Mouse (Mus musculus) fibroblast of lung, adult 2 months (primary cell): ENCODE measurements around the gene Cul7.

Source experiments
- DNase-seq: peaks from one replicate; pipeline ENCODE4 v3.0.0-alpha.2; 2011; ENCODE audit warnings: low read depth

Gene Cul7

DNA sequence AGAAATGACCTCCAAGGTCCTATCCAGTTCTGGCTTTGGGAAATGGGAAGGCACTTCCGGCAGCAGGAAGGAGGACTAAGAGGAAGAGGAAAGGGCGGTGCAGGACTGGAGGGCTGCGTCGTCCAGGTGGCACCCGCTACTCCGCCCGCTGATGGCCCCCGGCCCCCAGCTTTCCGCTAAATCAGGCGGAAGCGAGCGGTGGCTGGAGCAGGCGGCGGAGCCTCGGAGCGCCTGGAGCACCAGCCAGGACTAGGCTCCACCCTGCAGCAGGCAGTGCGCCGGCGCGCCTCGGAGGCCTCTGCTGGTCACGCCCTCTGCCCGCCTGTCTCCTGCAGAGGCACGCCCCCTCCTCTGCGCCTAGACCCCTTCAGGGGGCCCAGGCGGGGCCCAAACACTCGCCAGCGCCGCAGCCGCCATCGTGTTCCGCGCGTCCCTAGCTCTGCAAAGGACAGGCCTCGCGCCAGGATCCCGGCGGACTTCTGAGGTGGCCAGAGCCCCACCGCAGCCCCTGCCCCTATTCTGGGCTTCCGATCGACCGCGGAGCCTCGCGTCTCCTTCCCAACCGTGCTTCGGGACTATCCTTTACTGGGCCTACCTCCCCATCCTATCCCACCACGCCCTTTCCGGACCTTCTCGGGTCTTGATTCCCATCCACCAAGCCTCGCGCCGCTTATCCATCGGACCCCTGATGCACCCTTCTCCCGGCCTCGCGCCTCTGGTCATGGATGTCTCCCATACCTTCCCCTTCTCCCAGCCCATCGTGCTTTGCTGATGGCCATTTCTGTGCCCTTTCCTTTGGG, at the start of gene Cul7:
Gene Cul7, plus strand, starts transcription at position 106 of the 800 bp plus-strand sequence.
- DNase-seq: no peak

DNA sequence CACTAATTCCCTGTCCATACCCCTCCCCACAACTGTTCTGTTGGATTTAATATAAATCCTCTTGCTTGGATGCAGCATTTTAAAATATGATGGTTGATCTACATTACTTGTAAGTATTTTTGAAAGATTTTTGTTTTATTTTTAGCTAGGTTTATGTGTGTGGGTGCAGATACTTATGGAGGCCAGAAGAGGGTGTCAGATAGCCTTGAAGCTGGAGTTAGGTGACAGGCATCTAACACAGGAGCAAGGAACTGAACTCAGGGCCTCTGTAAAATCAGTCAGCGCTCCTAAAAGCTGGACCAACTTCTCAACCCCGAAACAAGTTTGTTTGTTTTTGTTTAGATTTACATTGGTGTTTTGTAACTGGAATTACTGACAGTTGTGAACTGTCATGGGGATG, 49.6 kb upstream of the Cul7 start:
- no peak for DNase-seq

DNA sequence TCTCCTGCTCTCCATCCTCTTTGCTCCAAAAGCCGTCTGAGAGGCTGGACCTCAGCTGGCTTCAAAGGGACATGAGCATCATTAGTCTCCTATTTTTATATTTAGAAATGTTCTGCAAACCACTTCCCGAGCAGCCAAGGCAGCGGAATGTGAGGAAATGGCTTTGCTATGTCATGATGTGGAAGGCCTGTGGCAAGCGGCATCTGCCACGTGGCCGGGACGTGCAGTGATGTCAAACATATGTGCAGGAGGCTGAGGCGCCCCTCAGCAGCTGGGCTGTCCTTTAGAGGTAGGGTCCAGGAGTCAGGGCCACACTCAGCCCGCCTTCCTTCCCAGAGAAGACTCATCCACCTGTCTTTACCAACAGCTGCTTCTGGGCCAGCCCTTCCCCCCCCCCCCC, 47.9 kb upstream of the Cul7 start:
- DNase-seq: no peak

DNA sequence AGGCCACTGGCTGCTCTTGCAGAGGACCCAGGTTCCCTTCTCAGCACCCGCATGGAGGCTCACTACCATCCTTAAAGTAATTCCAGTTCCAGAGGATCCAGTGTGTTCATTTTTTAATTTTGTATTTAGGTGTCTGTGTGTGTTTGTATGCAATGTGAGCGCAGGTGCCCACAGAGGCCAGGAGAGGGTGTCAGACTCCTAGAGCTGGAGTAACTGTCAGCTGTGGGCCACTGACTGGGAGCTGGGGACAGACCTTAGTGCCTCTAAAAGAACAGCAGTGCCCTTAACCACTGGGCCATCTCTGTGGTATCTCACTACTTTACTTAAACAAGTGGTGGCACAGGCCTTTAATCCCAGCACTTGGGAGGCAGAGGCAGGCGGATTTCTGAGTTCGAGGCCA, 46.9 kb upstream of the Cul7 start:
- no peak for DNase-seq

GRCm38 (mm10) chr17:46605126-46605525, 45.0 kb upstream of the Cul7 start:
- DNase-seq: no peak

DNA sequence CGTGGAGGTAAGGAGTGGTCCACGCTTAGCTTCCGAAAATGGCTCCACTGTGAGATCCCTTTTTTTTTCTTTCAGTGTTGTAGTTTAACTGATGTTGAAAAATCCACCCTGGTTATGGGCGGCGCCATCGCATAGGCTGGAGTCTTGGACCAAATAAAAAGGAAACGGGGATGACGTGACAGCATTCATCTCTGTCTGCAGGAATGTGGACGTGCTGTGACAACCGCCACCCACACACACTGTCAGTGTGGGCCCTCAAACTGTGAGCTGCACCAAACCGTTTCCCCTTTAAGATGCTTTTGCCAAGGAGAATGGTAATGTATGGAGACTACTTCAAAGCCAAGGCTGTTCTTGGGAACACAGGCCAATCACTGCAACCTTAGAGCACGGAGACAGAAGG, 44.1 kb upstream of the Cul7 start:
- no peak for DNase-seq

DNA sequence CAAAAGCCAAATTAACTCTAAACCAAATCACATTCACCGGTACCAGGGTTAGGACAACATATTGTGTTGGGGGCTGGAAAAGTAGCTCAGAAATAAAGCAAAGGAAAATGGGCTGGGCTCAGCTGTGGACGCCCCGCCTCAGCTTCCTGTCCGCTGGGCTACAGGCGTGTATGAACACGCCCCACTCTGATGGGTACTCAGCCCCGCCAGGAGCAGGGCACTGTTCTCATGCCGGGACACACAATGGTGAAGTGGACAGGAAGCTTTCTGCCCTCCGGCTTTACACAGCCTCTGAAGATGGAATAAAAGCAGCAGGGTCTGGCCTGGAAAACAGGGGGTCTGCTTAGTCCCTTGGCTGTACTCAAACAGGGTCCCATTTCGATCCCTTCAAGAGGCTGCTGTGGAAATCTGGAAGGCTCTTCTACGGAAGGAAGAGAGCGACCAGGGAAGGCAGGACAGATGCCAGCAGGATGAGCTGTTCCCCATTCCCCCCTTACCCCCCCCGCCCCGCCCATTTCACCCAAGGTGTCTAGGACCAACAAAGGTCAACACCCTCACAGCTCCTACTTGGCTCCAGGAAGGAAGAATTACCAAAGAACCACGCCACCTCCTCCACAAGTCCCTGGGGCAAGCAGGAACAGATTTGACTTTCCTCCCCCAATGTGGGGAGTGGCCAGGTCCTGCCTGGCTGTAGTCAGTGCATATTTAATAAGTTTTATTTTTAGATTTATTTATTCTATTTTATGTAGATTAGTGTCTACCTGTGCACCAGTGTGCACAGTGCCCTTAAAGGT, 40.2 kb upstream of the Cul7 start:
- DNase-seq: no peak

DNA sequence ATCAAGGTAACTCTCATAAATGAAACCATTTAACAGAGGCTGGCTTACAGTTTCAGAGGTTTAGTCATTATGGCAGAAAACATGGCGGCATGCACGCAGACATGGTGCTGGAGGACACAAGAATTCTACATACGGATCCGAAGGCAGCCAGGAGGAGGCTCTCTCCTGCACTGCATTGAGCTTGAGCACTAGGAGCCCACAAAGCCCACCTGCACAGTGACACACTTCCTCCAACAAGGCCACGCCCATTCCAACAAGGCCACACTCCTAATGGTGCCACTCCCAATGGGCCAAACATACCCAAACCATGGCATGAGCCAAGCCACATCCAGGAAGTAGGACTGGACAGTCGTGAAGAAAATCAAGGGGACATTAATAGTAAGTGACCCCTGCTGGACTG, 38.8 kb upstream of the Cul7 start:
- no peak for DNase-seq

- DNase-seq: no peak
Measured at GRCm38 (mm10) chr17:46612189-46612588, 37.9 kb upstream of the Cul7 start.

DNA sequence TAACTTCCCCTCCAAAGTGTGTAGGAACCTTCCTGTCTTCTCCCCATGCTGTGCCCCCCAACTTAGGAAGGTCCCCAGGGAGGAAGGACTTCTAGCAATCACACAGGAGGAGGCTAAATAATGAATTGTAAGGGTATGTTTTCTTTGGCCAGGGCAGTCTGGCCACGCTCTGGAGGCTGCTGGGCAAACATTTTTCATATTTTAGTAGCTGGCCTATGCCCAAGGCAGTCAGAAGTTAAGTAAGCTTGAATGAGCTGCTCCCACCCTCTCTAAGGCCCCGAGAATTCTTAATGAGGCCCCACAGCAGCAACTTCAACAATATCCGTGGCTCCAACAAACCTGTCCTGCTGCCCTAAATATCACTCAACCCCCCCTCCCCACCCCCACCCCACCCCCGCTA, 37.3 kb upstream of the Cul7 start:
- no peak for DNase-seq

- no peak for DNase-seq
Measured at GRCm38 (mm10) chr17:46613229-46613628, 36.9 kb upstream of the Cul7 start.

DNA sequence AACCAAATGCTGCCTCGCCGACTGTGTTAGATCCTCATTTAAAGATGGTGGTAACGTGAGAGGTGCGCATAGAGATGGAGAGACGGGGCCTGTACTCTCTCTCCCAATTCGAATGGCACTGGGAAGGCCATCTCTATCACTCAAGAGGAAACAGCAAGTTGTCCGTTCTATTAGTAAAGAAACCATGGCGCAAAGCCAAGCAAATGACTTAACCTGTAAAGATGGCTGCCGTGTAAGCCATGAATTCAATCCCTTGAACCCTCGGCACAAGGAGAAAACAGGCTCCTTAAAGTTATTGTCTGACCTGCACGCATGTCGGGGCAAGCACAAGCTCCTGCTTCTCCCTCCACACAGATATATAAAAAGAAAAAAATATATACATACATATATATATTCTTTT, 32.3 kb upstream of the Cul7 start:
- DNase-seq: no peak

GRCm38 (mm10) chr17:46618394-46618768, 31.8 kb upstream of the Cul7 start:
- DNase-seq: no peak

DNA sequence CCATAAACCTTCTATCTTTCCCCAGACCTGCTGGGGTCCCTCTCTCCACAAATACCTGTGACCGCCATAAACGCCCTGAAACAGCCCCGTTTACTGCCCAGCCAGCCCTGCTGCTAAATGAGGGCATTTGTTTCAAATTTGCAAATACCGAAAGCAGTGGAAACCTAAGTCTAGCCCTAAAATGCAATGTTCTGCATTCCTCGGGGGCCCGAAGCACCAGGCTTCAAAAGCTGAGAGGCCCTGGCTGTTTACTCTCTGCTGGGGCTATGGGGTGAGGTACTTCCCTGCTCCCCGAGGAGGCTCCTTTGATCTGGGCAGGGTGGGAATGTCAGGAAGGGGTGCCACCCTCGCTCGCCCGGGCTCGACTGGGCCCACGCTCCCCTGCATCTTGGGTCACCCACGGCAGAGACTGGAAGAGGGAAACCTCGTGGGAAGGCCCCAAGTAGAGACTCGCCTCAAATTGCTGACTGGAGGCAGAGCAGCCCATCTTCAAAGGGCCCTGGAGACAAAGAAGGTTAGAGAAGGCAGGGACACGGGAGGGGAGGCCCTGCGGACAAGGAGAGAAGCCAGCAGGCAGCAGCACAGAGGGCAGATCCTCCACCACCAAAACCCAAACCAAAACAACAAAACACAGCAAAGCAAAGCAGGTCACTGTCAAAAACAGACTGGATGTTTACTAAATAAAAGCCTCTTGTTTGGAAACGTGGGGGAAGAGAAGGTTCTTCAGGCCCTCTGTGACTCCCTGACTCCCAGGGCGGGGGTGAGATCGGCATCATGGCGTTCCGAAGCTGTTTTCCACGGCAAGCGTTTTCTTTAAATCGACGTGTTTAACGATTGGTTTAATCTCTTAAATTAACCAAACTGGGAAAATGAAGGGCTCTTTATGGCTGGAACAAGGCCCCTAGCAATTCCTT, 31.1 kb upstream of the Cul7 start:
- no peak for DNase-seq

GRCm38 (mm10) chr17:46619683-46620357, 30.3 kb upstream of the Cul7 start:
- DNase-seq: no peak

- DNase-seq: no peak
Measured at GRCm38 (mm10) chr17:46621324-46621723, 28.8 kb upstream of the Cul7 start.

DNA sequence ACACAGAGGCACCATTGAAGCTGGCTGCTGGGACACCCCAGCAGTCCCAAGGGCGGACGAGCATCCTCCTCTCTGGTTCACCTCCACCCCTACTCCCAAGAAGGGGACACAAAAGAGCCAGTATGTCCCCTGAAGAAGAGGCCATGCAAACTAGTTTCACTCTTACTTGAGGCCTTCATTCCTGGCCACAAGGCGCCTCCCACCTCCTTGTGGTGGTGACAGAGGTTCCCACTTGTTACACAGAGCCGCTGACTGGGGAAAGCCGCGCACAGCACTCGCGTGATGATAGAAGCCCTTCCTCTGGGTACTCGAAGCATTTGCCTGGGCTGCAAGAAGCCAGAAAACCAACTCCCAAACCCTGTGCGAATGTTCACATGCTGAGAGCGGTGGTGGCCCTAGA, 27.9 kb upstream of the Cul7 start:
- DNase-seq: no peak

- DNase-seq: no peak
Measured at GRCm38 (mm10) chr17:46623819-46624557, 26.1 kb upstream of the Cul7 start.

- no peak for DNase-seq
Measured at GRCm38 (mm10) chr17:46624598-46624997, 25.5 kb upstream of the Cul7 start.

DNA sequence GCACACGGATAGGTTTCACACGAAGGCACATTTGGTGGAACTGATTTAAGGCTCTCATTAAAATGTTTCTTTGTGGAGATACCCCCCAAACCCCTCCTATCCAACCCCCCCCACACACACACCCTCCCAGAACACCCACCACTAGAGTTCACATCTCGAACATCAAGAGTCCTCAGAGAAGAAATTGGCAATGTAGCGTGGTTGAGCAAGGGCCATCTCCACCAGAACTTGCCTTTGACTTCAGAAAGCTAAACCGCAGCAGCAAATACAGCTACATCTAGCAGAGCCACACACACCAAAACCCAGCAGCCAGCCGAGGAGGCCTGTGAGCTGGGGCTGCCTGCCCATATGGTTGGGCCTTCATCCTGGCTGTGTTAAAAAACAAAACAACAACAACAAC, 22.7 kb upstream of the Cul7 start:
- DNase-seq: no peak

GRCm38 (mm10) chr17:46628471-46628790, 21.7 kb upstream of the Cul7 start:
- DNase-seq: no peak
